Mouse (Mus musculus) ovary, postnatal 36 days (tissue): ENCODE data around the gene Jade3.

Experiments used
- DNase-seq: peaks from one replicate; pipeline ENCODE4 v3.0.0; 2022; ENCODE audit warnings: low spot score, mixed read lengths

Gene Jade3

DNA sequence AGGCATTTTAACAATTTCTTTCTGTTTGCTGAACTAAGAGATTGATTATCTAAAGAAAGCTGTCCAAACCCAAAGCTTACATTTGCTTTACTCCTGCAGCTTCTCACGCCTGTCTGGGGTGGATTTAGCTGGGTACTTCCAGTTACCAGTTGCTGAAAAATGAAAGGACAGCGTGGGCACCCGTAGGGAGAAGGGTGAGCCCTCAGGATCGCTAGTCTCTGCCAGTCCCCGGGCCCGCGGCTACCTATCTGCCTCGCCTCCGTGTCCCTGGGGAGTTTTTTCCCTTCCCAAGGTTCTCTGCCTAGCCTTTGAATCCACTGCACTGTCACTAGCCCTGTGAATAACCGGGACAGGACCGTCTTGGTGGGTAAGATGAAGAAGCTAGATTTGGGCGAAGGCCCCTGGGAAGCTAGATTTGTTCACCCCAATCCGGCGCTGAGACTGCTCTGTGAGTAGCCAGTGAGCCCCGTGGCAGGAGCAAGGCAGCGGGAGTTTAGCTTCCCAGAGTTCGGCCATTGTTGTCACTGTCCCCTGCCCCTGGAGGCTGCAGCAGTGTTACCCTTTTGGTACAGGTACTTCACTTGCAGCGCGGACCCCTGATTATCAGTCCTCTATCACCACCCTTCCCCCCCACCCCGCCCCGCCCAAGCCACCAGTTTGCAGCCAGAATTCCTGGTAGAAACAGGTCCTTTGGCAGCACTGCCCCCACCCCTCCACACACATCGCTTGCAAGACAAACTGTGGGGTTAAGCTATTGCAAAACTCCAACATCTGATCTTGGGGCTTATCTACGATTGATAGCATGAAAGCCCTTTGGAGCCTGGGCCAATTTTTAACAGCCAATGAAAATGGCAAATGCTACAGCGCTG lies 122.8 kb downstream of the Jade3 start:
- peak; percentile 19 for DNase-seq

- DNase-seq: no peak
Observed at GRCm38 (mm10) chrX:20548880-20549440, 123.5 kb downstream of the Jade3 start.

DNA sequence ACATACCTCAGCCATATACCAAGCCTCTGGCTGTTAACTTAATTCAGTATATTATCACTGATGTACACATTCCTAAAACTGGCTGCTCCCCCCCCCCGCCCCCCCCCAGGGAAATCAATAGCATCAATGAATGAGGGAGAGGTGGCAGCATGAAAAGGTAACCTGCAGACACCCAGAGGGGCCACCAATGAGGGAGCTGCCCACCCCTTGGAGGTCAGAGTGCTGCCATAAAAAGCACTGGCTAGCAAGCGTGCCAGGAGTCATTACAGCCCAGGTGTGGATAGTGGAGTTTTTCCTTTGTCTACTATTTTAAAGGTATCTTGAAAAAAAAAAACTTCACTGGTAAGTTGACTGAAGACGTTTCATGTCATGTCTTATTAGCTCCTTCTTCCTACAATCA lies 124.0 kb downstream of the Jade3 start, which contains the start of gene Rgn:
Gene Rgn, plus strand, starts transcription at position 256 of the 400 bp plus-strand sequence.
- DNase-seq: no peak

DNA sequence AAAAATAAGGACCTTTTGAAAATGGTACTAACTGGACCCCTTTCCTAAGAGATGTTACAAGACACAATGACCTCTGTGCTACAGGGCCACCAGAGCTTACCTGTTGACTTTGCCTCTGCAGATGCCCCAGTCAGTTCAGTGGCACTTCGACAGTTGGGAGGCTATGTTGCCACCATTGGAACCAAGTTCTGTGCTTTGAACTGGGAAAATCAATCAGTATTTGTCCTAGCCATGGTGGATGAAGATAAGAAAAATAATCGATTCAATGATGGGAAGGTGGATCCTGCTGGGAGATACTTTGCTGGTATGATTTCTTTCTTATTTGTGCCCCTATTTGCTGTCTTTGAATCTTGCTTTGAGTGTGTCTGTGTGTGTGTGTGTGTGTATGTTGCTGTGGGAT lies 126.7 kb downstream of the Jade3 start:
- DNase-seq: no peak

- DNase-seq: no peak
Observed at GRCm38 (mm10) chrX:20561846-20562245, 136.4 kb downstream of the Jade3 start.

- no peak for DNase-seq
Observed at GRCm38 (mm10) chrX:20563941-20564340, 138.5 kb downstream of the Jade3 start.
